Mouse (Mus musculus) ES-E14 (cell line): Measurements from ENCODE around the gene Fsd1.

Source experiments
- ZC3H11A ChIP-seq: IDR thresholded peaks from 2 replicates; pipeline ENCODE4 v1.6.1; 2012; ENCODE audit warnings: low read depth, mild to moderate bottlenecking, inconsistent platforms, low read length, borderline replicate concordance
- ZNF384 ChIP-seq: IDR thresholded peaks from 2 replicates; pipeline ENCODE4 v1.6.1; 2012; ENCODE audit warnings: low read depth, low read length, inconsistent platforms

DNA sequence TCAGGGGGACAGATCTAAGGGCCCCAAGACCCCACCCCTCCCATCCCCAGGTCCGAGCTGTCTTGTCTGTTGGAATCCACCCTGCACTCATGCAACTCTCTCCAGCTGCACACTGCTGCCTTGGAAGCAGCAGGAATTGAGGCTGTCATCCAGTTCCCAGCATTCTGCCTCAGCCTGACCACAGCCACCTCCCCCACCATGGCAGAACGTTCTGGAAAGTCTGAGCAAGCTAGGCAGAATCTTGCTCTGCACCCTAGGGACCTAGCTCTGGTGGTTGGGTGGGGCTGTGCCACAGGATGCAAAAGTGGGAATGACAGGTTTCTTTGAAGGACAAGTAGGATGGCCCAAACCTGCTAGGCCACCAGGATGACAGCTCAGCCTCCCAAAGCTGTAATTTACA is 38.2 kb downstream of the Fsd1 start:
- TF ChIP-seq ZNF384 = no peak
- no peak for TF ChIP-seq ZC3H11A
